Mouse (Mus musculus): ENCODE results near the gene Col8a2. TPM values are rescaled to one million over a fixed set of nuclear protein-coding genes. Genes with fewer than 3 reads are reported as not detected.
A peak's percentile ranks its signal among the peaks of the same experiment; 100 is the strongest.

Col8a2 gene
- polyA plus RNA-seq, 1 experiment from 2014 or later: 9.9 TPM

DNA sequence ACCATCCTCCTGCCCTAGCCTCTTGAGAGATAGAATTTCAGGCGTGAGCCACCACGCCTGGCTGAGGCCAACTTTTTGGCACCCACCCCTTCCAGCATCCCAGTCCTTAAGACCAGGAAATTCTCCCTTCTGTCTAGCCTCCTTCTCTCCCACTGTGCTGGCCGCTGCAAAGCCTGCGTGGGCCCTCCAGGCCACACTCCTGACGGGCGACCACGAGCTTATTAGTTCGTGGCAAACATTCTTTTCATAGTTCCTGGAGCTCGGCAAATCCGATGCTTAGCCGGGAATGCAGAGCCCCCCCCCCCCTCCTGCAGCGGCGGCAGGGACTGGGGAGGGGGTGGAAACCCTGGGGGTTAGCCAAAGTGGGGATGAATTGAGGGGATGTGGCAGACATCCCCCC, 4.6 kb downstream of the Col8a2 start:
- H3K9ac ChIP-seq: no peak overlapping the region
- no peak for DNase-seq (ENCODE audit: low spot score)
- no peak overlapping the region for H3K4me2 ChIP-seq (replicated peaks)
- 37% methylated on average over 13 of the region's 13 CpGs for WGBS
- no peaks in the 10 kb centered on the region for H3K9me3 ChIP-seq (ENCODE audit: control insufficient read depth, low read length)
- no peak overlapping the region for H3K4me3 ChIP-seq (replicated peaks; ENCODE audit: low read length)
- peaks cover 5% of the 10 kb centered on the region; the same call in 1 of the 2 replicates for H3K4me1 ChIP-seq (replicated peaks; ENCODE audit: control insufficient read depth, insufficient read depth, low read length)
- H3K27me3 ChIP-seq (ENCODE audit: control insufficient read depth, insufficient read depth, low read length): peaks cover 42% of the 10 kb centered on the region
- no peak overlapping the region for H3K27ac ChIP-seq
- H3K36me3 ChIP-seq (replicated peaks; ENCODE audit: control insufficient read depth, insufficient read depth): no peaks in the 10 kb centered on the region
- no peak for ATAC-seq (ENCODE audit: low FRiP score)

- Histone ChIP-seq H3K36me3 (replicated peaks; ENCODE audit: control insufficient read depth, insufficient read depth) (no peaks in the 10 kb centered on the region), H3K4me2 (replicated peaks) (no peak overlapping the region), H3K4me1 (replicated peaks; ENCODE audit: control insufficient read depth, insufficient read depth, low read length) (peaks cover 11% of the 10 kb centered on the region), H3K27ac (no peak overlapping the region), H3K4me3 (replicated peaks; ENCODE audit: low read length) (no peak overlapping the region), H3K9me3 (ENCODE audit: control insufficient read depth, low read length) (no peaks in the 10 kb centered on the region), H3K9ac (no peak overlapping the region), H3K27me3 (ENCODE audit: control insufficient read depth, insufficient read depth, low read length) (peaks cover 43% of the 10 kb centered on the region)
- ATAC-seq (ENCODE audit: low FRiP score): no peak
- 71% methylated on average over 6 of the region's 6 CpGs for WGBS
- no peak for DNase-seq (ENCODE audit: low spot score)
These were observed 8.6 kb downstream of the Col8a2 start for GRCm38 (mm10) chr4:126295152-126295551.

GRCm38 (mm10) chr4:126295937-126296336, 9.3 kb downstream of the Col8a2 start:
- no peak overlapping the region for H3K27ac ChIP-seq
- H3K9me3 ChIP-seq (ENCODE audit: control insufficient read depth, low read length): no peaks in the 10 kb centered on the region
- peaks cover 51% of the 10 kb centered on the region for H3K27me3 ChIP-seq (ENCODE audit: control insufficient read depth, insufficient read depth, low read length)
- no peak for DNase-seq (ENCODE audit: low spot score)
- H3K4me3 ChIP-seq (replicated peaks; ENCODE audit: low read length): no peak overlapping the region
- no peak for ATAC-seq (ENCODE audit: low FRiP score)
- peaks cover 13% of the 10 kb centered on the region for H3K4me1 ChIP-seq (replicated peaks; ENCODE audit: control insufficient read depth, insufficient read depth, low read length)
- no peak overlapping the region for H3K9ac ChIP-seq
- no peaks in the 10 kb centered on the region for H3K36me3 ChIP-seq (replicated peaks; ENCODE audit: control insufficient read depth, insufficient read depth)
- peak overlapping the region; percentile 59; the same call in 1 of the 2 replicates for H3K4me2 ChIP-seq (replicated peaks)
- WGBS: 36% methylated on average over 4 of the region's 4 CpGs

DNA sequence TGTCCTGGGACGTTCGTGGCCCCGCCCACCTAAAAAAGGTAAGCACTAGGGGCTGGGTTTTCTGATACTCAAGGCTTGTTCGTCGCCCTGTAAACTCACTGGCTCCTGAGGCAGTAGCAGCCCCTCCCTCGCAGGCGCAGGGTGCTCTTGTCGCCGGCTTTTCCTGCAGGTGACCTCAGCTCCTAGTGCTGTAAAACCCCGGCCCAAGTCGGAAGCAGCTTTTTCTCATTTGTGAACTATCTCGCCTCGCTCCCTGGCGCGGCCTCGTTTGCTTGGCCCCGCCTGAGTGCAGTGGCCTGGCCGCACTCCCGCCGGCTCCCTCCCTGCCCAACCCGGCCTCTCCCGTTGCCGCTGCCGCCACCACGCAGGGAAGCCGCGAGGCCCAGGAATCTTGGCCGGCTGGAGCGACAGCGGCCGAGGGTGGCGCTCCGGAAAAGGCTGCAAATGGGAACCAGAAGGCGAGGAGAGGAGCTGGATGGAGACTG, 10.1 kb downstream of the Col8a2 start:
- under 1% methylated on average over 34 of the region's 34 CpGs for WGBS
- Histone ChIP-seq H3K27me3 (ENCODE audit: control insufficient read depth, insufficient read depth, low read length) (peaks cover 59% of the 10 kb centered on the region), H3K4me2 (replicated peaks) (peak overlapping the region; percentile 59), H3K9me3 (ENCODE audit: control insufficient read depth, low read length) (no peaks in the 10 kb centered on the region), H3K36me3 (replicated peaks; ENCODE audit: control insufficient read depth, insufficient read depth) (no peaks in the 10 kb centered on the region), H3K9ac (peak overlapping the region; percentile 49), H3K27ac (no peak overlapping the region), H3K4me1 (replicated peaks; ENCODE audit: control insufficient read depth, insufficient read depth, low read length) (peaks cover 19% of the 10 kb centered on the region), H3K4me3 (replicated peaks; ENCODE audit: low read length) (peak overlapping the region; percentile 23)
- peak; percentile 53; the same call in 1 of the 2 replicates for ATAC-seq (ENCODE audit: low FRiP score)
- peak; percentile 43 for DNase-seq (ENCODE audit: low spot score)

GRCm38 (mm10) chr4:126300916-126301583, 14.5 kb downstream of the Col8a2 start:
- Histone ChIP-seq H3K9me3 (ENCODE audit: control insufficient read depth, low read length) (no peaks in the 10 kb centered on the region), H3K27ac (no peak overlapping the region)
- under 1% methylated on average over 50 of the region's 50 CpGs for WGBS

DNA sequence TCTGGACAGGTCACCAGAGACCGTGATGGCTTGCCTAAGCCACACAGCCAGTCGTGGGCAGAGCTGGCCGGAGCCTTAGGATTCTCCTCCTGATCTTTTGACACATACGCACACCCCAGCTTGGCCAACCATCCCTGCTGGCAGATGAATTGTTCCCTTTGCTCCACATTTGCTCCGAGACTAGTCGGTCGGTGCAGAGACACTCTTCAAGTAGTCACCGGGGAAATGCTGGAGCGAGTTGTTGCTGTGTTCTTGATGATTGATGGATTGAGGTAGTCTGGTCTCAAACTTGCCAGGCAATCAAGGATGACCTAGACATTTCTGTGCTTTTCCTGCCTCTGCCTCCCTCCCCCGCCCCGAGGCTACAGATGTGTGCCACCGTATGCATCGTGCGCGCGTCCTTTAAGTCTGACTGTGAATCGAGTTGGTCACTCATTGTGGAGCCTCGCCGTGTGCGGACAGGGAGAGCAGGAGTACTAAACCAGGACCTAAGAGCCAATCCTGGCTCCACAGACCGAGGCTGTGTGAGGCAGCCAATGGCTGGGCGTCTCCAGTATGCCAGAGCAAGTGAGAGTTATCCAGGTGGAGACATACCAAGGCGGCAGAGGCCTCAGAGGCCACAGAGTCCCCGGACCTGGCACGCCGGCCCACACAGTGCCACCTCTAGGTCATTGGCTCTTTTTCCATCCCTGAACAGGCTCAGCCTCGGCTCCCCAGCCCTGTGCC, 15.2 kb downstream of the Col8a2 start:
- DNase-seq (ENCODE audit: low spot score): no peak
- H3K4me3 ChIP-seq (replicated peaks; ENCODE audit: low read length): peak overlapping the region; percentile 24
- peaks cover 67% of the 10 kb centered on the region for H3K27me3 ChIP-seq (ENCODE audit: control insufficient read depth, insufficient read depth, low read length)
- no peak for ATAC-seq (ENCODE audit: low FRiP score)
- 2% methylated on average over 27 of the region's 27 CpGs for WGBS
- H3K9me3 ChIP-seq (ENCODE audit: control insufficient read depth, low read length): no peaks in the 10 kb centered on the region
- H3K4me1 ChIP-seq (replicated peaks; ENCODE audit: control insufficient read depth, insufficient read depth, low read length): peaks cover 15% of the 10 kb centered on the region
- no peak overlapping the region for H3K27ac ChIP-seq
- H3K9ac ChIP-seq: no peak overlapping the region
- no peaks in the 10 kb centered on the region for H3K36me3 ChIP-seq (replicated peaks; ENCODE audit: control insufficient read depth, insufficient read depth)
- peak overlapping the region; percentile 44 for H3K4me2 ChIP-seq (replicated peaks)

More at GRCm38 (mm10) chr4:126300916-126301583, 14.5 kb downstream of the Col8a2 start:
- Histone ChIP-seq H3K4me2 (replicated peaks) (peak overlapping the region; percentile 44), H3K4me1 (replicated peaks; ENCODE audit: control insufficient read depth, insufficient read depth, low read length) (peaks cover 19% of the 10 kb centered on the region), H3K27me3 (ENCODE audit: control insufficient read depth, insufficient read depth, low read length) (peaks cover 72% of the 10 kb centered on the region), H3K4me3 (replicated peaks; ENCODE audit: low read length) (peak overlapping the region; percentile 24), H3K36me3 (replicated peaks; ENCODE audit: control insufficient read depth, insufficient read depth) (no peaks in the 10 kb centered on the region), H3K9ac (peak overlapping the region; percentile 40; the same call in 1 of the 2 replicates)
- no peak for DNase-seq (ENCODE audit: low spot score)
- no peak for ATAC-seq (ENCODE audit: low FRiP score)

- Histone ChIP-seq H3K9ac (no peak overlapping the region), H3K36me3 (replicated peaks; ENCODE audit: control insufficient read depth, insufficient read depth) (no peaks in the 10 kb centered on the region), H3K9me3 (ENCODE audit: control insufficient read depth, low read length) (no peaks in the 10 kb centered on the region), H3K27ac (no peak overlapping the region), H3K4me3 (replicated peaks; ENCODE audit: low read length) (no peak overlapping the region), H3K27me3 (ENCODE audit: control insufficient read depth, insufficient read depth, low read length) (peaks cover 47% of the 10 kb centered on the region), H3K4me1 (replicated peaks; ENCODE audit: control insufficient read depth, insufficient read depth, low read length) (peaks cover 8% of the 10 kb centered on the region), H3K4me2 (replicated peaks) (no peak overlapping the region)
- DNase-seq (ENCODE audit: low spot score) (no peak), ATAC-seq (ENCODE audit: low FRiP score) (no peak)
- 72% methylated on average over 4 of the region's 4 CpGs for WGBS
These were observed 17.3 kb downstream of the Col8a2 start for GRCm38 (mm10) chr4:126303877-126304276.

DNA sequence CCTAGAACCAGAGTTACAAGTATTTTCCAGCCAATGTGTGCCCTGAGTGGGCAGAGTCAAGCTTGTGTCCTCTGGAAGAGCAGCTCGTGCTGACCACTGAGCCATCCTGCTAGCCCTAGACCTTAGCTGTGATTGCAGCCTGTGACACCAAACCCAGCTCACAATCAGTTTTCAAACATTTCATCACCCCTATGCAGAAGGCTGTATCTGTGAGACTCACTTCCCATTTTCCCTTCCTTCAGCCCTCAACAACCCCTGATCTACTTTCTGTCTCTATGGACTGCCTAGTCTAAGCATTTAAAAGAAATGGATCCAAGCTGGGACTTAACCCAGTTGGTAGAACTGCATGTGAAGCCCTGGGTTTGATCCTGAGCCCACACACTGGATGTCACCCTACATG, 18.8 kb downstream of the Col8a2 start:
- Histone ChIP-seq H3K9ac (no peak overlapping the region), H3K27me3 (ENCODE audit: control insufficient read depth, insufficient read depth, low read length) (peaks cover 32% of the 10 kb centered on the region)
- WGBS: 93% methylated on average over 1 of the region's 1 CpGs

DNA sequence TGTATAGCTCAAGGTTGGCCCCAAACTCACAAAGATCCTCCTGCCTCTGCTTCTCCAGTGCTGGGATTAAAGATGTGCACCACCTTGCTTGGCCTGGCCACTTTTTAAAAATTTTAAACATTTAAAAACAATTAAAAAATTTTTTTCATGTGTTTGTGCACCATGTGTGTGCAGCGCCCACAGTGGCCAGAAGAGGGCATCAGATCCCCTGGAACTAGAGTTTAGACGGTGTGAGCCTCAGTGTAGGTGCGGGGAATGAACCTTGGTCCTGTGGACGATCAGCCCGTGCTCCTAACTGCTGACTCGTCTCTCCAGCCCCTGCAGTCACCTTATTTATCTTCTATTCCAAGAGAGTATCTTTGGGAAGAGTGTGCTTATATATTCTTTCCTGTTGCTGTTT, 19.5 kb downstream of the Col8a2 start:
- Histone ChIP-seq H3K36me3 (replicated peaks; ENCODE audit: control insufficient read depth, insufficient read depth) (no peaks in the 10 kb centered on the region), H3K4me3 (replicated peaks; ENCODE audit: low read length) (no peak overlapping the region), H3K4me2 (replicated peaks) (no peak overlapping the region), H3K9ac (no peak overlapping the region), H3K27ac (no peak overlapping the region), H3K27me3 (ENCODE audit: control insufficient read depth, insufficient read depth, low read length) (peaks cover 26% of the 10 kb centered on the region), H3K4me1 (replicated peaks; ENCODE audit: control insufficient read depth, insufficient read depth, low read length) (peaks cover 5% of the 10 kb centered on the region), H3K9me3 (ENCODE audit: control insufficient read depth, low read length) (no peaks in the 10 kb centered on the region)
- 88% methylated on average over 6 of the region's 6 CpGs for WGBS
- ATAC-seq (ENCODE audit: low FRiP score): no peak
- DNase-seq (ENCODE audit: low spot score): no peak

More for the DNA sequence above, 18.8 kb downstream of the Col8a2 start:
- no peaks in the 10 kb centered on the region for H3K9me3 ChIP-seq (ENCODE audit: control insufficient read depth, low read length)
- DNase-seq (ENCODE audit: low spot score) (no peak), ATAC-seq (ENCODE audit: low FRiP score) (no peak)
- H3K4me1 ChIP-seq (replicated peaks; ENCODE audit: control insufficient read depth, insufficient read depth, low read length): peaks cover 8% of the 10 kb centered on the region
- no peaks in the 10 kb centered on the region for H3K36me3 ChIP-seq (replicated peaks; ENCODE audit: control insufficient read depth, insufficient read depth)
- no peak overlapping the region for H3K4me2 ChIP-seq (replicated peaks)
- no peak overlapping the region for H3K4me3 ChIP-seq (replicated peaks; ENCODE audit: low read length)
- H3K27ac ChIP-seq: no peak overlapping the region

Data from hindbrain, embryonic 14.5 days (tissue).